Mouse (Mus musculus) limb, embryonic 11.5 days (tissue): Measurements from ENCODE around the gene Rbl2. TPM values are rescaled to one million over a fixed set of nuclear protein-coding genes. Genes with fewer than 3 reads are reported as not detected.

Experiments
- ATAC-seq: fragments of 200-750 bp; cut with Nextera tagmentation; 2 replicates; pipeline ENCODE4 v1.8.0; 2017; ENCODE audit warnings: low read depth; ENCODE audit not compliant: insufficient number of reproducible peaks, low FRiP score, low TSS enrichment
- DNase-seq: peaks from one replicate; pipeline ENCODE4 v3.0.0-alpha.2; 2015; ENCODE audit warnings: low spot score
- H3K27ac ChIP-seq: fragments of 300-500 bp; sonication (generic); replicated peaks from 2 replicates; pipeline ENCODE4 v1.5.1; 2014; ENCODE audit warnings: low read depth, mild to moderate bottlenecking, low read length
- H3K27me3 ChIP-seq: fragments of 300-500 bp; sonication (generic); 2 replicates; pipeline ENCODE4 v1.6.1; 2014; ENCODE audit warnings: mild to moderate bottlenecking, low read length, mixed read lengths; ENCODE audit not compliant: control insufficient read depth, insufficient read depth
- H3K36me3 ChIP-seq: fragments of 300-500 bp; sonication (generic); 2 replicates; pipeline ENCODE4 v1.6.1; 2014; ENCODE audit warnings: mild to moderate bottlenecking, low read length, moderate library complexity, mixed read lengths; ENCODE audit not compliant: control insufficient read depth, insufficient read depth
- H3K4me1 ChIP-seq: fragments of 300-500 bp; sonication (generic); 2 replicates; pipeline ENCODE4 v1.6.1; 2014; ENCODE audit warnings: low read length, mixed read lengths; ENCODE audit not compliant: control insufficient read depth, insufficient read depth
- H3K4me2 ChIP-seq: fragments of 300-500 bp; sonication (generic); 2 replicates; pipeline ENCODE4 v1.6.1; 2014; ENCODE audit warnings: low read depth, mild to moderate bottlenecking, moderate library complexity; ENCODE audit not compliant: severe bottlenecking
- H3K4me3 ChIP-seq: fragments of 300-500 bp; sonication (generic); 2 replicates; pipeline ENCODE4 v1.5.1; 2014; ENCODE audit warnings: low read depth, low read length
- H3K9ac ChIP-seq: fragments of 300-500 bp; sonication (generic); 2 replicates; pipeline ENCODE4 v1.6.1; 2014; ENCODE audit warnings: mild to moderate bottlenecking, low read length
- H3K9me3 ChIP-seq: fragments of 300-500 bp; sonication (generic); 2 replicates; pipeline ENCODE4 v1.6.1; 2016; ENCODE audit warnings: low read length; ENCODE audit not compliant: control insufficient read depth
- WGBS: fragments of 180-500 bp; shearing (Covaris S2); extraction: QIAGEN DNeasy Blood & Tissue Kit; methylation state at CpG from one replicate; pipeline ENCODE4 v1.1.7; 2014; 5-methylcytosine and 5-hydroxymethylcytosine counted together
- polyA plus RNA-seq: library from polyadenylated mRNA; unstranded; fragments of >200 nt; fragmentation: Nextera tagmentation; extraction: Ambion mirVana; gene quantifications from 2 replicates; pipeline ENCODE4 v1.2.1, GENCODE M21; 2014

Rbl2 gene
- polyA plus RNA-seq, 1 experiment from 2014 or later: 8.8 TPM

DNA sequence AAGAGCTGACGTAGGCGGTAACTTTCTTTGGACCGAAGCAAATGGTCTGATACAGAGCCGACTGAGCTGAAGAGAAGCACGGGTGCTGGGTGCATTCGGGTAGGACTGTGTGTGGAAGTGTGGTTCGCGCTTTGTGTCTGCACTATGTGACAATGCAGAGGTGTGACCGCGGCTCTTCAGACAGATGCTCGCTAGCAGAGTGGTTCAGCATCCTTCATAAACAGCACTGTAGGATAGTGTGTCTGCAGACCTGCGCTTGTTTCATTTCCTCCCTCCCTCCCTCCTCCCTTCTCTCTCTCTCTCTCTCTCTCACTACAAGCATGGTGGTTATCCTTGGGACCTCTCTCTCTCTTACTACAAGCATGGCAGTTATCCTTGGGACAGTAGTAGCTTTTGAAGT, 12.6 kb downstream of the Rbl2 start:
- 86% methylated on average over 12 of the region's 12 CpGs for WGBS
- ATAC-seq (no peak), DNase-seq (no peak)
- H3K4me1 ChIP-seq: no peaks in the 10 kb centered on the region
- H3K27ac ChIP-seq: no peak overlapping the region
- H3K9ac ChIP-seq: no peak overlapping the region
- H3K27me3 ChIP-seq: no peaks in the 10 kb centered on the region
- no peak overlapping the region for H3K4me2 ChIP-seq
- no peak overlapping the region for H3K4me3 ChIP-seq
- no peaks in the 10 kb centered on the region for H3K36me3 ChIP-seq
- H3K9me3 ChIP-seq: no peaks in the 10 kb centered on the region

DNA sequence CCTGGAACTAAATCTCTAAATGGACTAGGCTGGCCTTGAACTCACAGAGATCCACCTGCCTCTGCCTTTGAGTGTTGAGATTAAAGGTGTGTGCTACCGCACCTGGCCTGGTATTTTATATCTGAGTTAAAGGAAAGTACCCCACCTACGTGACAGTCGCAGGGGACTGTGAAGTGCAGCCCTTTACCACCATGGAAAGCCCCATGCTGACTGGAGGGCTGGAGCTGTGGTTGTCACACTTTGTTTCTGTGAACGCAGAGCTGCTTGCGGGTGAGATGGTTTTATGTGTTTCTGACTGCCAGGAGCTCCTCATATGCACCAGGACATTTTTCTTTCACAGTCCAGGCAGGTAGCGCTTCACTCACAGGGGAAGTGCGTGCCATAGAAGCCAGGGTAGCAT, 18.6 kb downstream of the Rbl2 start:
- WGBS: 90% methylated on average over 7 of the region's 7 CpGs
- ATAC-seq (no peak), DNase-seq (no peak)
- Histone ChIP-seq H3K27me3 (no peaks in the 10 kb centered on the region), H3K9ac (no peak overlapping the region), H3K9me3 (no peaks in the 10 kb centered on the region), H3K4me1 (no peaks in the 10 kb centered on the region), H3K4me3 (no peak overlapping the region), H3K27ac (no peak overlapping the region), H3K4me2 (no peak overlapping the region), H3K36me3 (0 out of 2 replicates have a peak, but pooled peaks cover 2% of the 10 kb centered on the region)

DNA sequence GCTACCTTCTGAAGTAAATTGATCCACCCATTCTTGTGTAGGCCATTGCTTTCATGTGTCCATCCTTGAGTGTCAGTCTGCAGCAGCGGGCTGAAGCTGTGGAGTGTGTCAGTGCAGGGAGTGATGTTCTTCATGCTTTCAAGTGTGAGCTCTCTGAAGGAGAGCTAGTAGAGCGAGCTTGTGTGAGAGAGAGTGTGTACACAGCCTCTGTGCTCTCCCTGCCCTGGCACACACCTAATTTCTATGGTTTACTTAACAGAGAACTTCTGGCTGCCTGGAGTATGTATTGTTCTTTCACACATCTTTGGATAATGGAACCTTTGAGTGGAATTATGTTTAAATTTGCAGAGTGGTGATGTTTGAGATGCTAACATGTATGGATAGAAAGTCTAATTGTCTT, 19.7 kb downstream of the Rbl2 start:
- Histone ChIP-seq H3K36me3 (0 out of 2 replicates have a peak, but pooled peaks cover 2% of the 10 kb centered on the region), H3K9me3 (no peaks in the 10 kb centered on the region), H3K4me2 (no peak overlapping the region), H3K9ac (no peak overlapping the region), H3K27me3 (no peaks in the 10 kb centered on the region), H3K4me3 (no peak overlapping the region), H3K4me1 (no peaks in the 10 kb centered on the region), H3K27ac (no peak overlapping the region)
- no peak for ATAC-seq
- 90% methylated on average over 2 of the region's 2 CpGs for WGBS
- no peak for DNase-seq

DNA sequence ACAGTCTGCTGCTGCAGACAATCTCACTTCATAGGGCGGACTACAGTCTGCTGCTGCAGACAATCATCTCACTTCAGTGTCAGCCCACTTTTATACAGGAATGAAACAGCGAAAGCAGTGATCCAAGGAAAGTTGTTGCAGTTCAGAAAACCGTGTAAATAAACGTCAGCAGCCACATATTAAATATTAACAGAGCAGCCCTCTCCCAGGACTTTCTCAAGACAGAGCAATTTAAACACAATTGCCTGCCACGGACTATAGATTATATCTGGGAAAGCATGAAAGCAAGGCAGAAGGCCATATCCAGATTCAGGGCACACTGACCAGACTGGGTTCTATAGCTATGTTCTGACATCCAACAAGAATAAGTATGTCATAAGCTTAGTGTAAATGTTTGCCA, 24.3 kb downstream of the Rbl2 start:
- H3K4me2 ChIP-seq: no peak overlapping the region
- no peak overlapping the region for H3K4me3 ChIP-seq
- H3K4me1 ChIP-seq: no peaks in the 10 kb centered on the region
- no peak overlapping the region for H3K9ac ChIP-seq
- H3K27me3 ChIP-seq: no peaks in the 10 kb centered on the region
- DNase-seq: no peak
- 90% methylated on average over 5 of the region's 5 CpGs for WGBS
- no peak for ATAC-seq
- H3K27ac ChIP-seq: no peak overlapping the region
- no peaks in the 10 kb centered on the region for H3K36me3 ChIP-seq
- H3K9me3 ChIP-seq: no peaks in the 10 kb centered on the region

DNA sequence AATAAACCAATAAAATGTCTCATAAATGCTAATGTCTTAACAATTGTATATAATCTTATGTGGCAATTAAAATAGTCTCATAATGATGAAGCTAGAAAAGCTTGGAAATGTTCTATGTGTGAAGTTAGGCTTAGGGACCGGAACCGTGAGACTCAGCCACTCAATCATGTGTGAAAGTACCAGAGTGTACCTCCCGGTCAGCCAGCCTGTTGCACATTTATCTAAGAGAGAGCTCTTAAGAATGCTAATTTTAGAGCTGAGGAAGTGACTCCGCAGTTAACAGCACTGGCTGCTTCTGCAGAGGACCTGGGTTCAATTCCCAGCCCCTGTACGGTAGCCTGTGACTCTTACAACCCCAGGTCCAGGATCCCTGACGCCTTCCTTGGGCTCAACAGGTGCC, 28.2 kb downstream of the Rbl2 start:
- DNase-seq (no peak), ATAC-seq (no peak)
- Histone ChIP-seq H3K36me3 (no peaks in the 10 kb centered on the region), H3K4me1 (no peaks in the 10 kb centered on the region), H3K4me2 (no peak overlapping the region), H3K27me3 (no peaks in the 10 kb centered on the region), H3K27ac (no peak overlapping the region), H3K4me3 (no peak overlapping the region), H3K9ac (no peak overlapping the region), H3K9me3 (no peaks in the 10 kb centered on the region)
- 87% methylated on average over 6 of the region's 6 CpGs for WGBS

DNA sequence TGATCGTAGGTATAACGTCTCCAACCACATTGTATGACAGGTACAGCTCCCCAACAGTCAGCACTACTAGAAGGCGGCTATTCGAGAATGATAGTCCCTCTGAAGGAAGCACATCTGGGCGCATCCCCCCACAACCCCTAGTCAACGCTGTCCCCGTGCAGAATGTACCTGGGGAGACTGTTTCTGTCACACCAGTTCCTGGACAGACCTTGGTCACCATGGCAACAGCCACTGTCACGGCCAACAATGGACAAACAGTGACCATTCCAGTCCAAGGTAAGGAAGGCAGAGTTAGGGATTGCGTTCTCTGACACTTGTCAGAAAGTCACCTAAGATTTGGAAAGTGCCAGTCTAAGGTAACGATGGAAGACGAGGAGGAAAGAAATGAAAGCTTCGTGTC, 36.4 kb downstream of the Rbl2 start:
- Histone ChIP-seq H3K27ac (no peak overlapping the region), H3K9ac (no peak overlapping the region), H3K36me3 (peaks cover 4% of the 10 kb centered on the region; the same call in 1 of the 2 replicates), H3K4me3 (no peak overlapping the region), H3K4me2 (no peak overlapping the region), H3K27me3 (no peaks in the 10 kb centered on the region), H3K4me1 (no peaks in the 10 kb centered on the region), H3K9me3 (no peaks in the 10 kb centered on the region)
- WGBS: 89% methylated on average over 12 of the region's 12 CpGs
- DNase-seq (no peak), ATAC-seq (no peak)

DNA sequence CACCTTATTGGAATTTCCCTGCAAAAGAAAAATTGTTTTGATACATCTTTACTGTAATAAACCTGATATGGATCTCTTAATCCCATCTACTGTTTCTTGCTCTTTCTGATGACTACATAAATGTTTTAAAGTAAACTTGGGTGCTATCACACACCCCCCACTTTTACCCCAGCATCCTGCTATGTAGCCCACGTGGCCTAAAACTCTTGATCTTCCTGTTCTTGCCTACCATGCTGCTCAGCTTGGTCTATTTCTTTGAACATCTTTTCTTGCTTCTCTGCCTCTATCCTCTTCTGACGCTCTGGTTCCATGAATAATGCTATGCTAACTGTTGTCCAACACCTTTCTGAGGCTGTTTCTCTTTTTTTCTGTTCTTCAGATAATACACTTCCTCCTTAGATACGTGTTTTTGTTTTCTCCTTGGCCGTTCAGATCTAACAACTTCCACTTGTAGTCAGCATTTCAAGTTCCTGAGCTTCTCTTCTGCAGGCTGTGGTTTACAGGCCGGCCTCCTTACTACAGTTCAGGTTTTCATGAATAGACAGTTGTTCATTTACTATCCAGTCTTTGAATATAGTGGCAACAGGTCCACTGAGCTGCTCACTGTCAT, 42.1 kb downstream of the Rbl2 start:
- Histone ChIP-seq H3K9me3 (no peaks in the 10 kb centered on the region), H3K27ac (no peak overlapping the region), H3K9ac (no peak overlapping the region), H3K27me3 (no peaks in the 10 kb centered on the region), H3K4me1 (no peaks in the 10 kb centered on the region), H3K36me3 (no peaks in the 10 kb centered on the region), H3K4me3 (no peak overlapping the region), H3K4me2 (no peak overlapping the region)
- ATAC-seq (no peak), DNase-seq (no peak)
- WGBS: 92% methylated on average over 5 of the region's 5 CpGs

DNA sequence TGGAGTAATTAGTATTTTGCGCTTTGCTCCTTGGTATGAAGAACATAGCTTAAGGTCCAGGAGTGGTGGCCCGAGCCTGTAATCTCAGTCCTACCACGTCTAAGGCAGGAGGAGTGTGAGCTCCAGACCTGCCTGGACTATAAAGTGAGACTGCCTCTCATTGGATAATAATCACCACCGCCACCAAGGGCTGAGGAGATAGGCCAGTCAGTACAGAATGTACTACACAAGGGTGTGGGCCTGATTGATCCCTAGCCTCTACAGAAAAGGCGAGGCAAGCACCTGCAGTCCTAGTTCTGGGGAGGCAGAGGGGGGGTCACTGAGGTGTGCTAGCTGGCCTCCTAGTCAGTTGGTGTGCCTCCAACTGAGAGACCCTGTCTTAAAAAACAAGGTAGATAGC, 44.6 kb downstream of the Rbl2 start:
- H3K4me3 ChIP-seq: no peak overlapping the region
- H3K9ac ChIP-seq: no peak overlapping the region
- ATAC-seq (no peak), DNase-seq (no peak)
- no peaks in the 10 kb centered on the region for H3K27me3 ChIP-seq
- no peaks in the 10 kb centered on the region for H3K36me3 ChIP-seq
- no peaks in the 10 kb centered on the region for H3K4me1 ChIP-seq
- WGBS: 92% methylated on average over 5 of the region's 5 CpGs
- H3K27ac ChIP-seq: no peak overlapping the region
- H3K9me3 ChIP-seq: no peaks in the 10 kb centered on the region
- no peak overlapping the region for H3K4me2 ChIP-seq

DNA sequence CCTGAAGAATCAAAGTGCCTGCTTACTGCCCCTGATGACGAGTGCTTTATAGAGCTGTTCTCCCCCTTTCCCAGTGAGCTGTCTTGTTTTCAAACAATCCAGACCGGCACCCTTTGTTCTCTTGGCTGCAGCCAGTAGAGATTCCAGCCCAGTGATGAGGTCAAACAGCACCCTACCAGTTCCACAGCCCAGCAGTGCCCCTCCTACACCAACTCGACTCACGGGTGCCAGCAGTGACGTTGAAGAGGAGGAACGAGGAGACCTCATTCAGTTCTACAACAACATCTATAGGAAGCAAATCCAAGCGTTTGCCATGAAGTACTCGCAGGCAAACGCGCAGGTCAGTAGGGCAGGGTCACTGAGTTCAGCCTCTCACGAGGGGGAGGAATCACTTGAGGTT, 45.1 kb downstream of the Rbl2 start:
- no peaks in the 10 kb centered on the region for H3K4me1 ChIP-seq
- no peak overlapping the region for H3K9ac ChIP-seq
- H3K4me3 ChIP-seq: no peak overlapping the region
- no peaks in the 10 kb centered on the region for H3K36me3 ChIP-seq
- DNase-seq (no peak), ATAC-seq (no peak)
- H3K27ac ChIP-seq: no peak overlapping the region
- 77% methylated on average over 11 of the region's 11 CpGs for WGBS
- no peaks in the 10 kb centered on the region for H3K9me3 ChIP-seq
- no peak overlapping the region for H3K4me2 ChIP-seq
- H3K27me3 ChIP-seq: no peaks in the 10 kb centered on the region
